Mouse (Mus musculus): Measurements from ENCODE around the gene Gabarap.
"Not testable (repeated sequence)": the region's sequence is repeated elsewhere in the genome, so short reads cannot be mapped to it uniquely, and the experiment has no call there.

The Gabarap gene

DNA sequence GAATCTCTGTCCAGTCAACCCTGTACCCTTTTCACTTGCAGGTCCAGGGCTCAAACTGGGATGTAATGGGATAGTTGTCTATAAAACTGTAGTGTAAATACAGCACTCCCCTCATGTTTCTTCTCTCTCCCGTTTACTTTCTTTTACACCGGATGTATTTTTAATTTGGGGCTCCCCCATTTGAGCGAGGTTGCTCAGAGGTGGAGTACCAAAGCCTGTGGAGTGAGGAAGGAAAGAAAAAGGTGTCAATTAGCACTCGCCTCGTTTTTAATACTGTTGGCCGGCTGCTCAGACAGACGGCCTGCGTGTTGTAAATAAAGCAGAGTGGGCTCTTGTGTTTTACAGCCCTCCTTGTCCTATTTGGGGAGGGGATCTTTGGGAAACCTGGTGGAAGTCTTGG lies 8.7 kb downstream of the Gabarap start:
- DNase-seq (ENCODE audit: low spot score) = no peak

DNA sequence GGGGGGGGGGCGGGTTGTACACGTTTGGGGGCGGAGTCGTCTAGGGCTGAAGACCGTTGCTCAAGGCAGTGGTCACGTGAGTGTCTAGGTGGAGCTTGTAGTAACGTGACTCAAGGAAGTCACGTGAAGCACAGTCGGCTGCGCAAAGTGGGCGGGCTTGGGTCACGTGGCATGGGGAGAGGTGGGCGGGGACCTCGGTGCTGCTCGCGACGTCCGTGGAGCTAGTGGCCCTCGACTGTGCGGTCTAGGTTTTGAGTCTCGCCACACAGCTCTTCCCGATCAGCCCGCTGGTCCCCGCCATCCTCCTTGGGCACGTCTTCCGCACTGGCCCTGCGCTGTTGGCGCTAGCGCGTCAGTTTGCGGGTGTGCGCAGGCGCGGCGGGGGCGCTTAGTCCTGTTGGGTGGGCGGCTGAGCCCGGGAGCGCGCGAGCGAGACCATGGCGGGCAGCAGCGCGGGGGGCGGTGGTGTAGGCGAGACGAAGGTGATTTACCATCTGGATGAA lies 9.5 kb downstream of the Gabarap start, which contains the start of gene Dvl2:
TSS of gene Dvl2 (plus strand) at position 200 of the 503 bp plus-strand sequence.
- peak; percentile 97 for DNase-seq (ENCODE audit: low spot score)

DNA sequence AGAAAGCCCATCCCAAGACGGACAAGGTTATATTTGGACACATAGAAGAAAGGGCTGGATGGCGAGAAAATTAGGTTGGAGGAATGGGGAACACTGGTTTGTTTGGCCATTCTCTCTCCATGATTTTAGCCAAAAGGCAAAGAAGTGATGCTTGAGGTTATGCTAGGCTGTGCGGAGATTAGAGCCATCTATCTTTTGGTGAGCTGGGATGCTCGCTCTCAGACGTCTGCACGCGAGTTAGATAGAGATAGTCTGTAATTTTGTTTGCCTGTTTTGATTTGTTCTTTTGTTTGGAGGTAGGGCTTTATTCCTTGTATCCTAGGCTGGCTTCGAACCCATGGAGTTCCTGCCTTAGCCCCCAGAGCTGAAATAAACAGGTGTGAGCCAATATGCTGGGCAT lies 10.2 kb downstream of the Gabarap start:
- no peak for DNase-seq (ENCODE audit: low spot score)

DNA sequence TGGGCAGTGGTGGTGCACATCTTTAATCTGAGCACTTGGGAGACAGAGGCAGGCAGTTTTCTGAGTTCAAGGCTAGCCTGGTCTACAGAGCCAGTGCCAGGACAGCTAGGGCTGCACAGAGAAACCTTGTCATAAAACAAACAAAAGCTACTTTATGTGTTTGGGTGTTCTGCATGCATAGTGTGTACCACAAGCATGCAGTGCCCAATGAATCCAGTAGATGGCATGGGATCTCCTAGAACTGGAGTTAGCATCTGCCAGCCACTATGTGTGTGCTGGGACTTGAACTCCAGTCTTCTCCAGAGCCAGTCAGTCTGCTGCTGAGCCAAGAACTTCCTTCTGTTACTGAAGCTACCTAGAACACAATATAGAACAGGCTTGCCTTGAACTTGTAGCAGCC lies 10.9 kb downstream of the Gabarap start:
- DNase-seq (ENCODE audit: low spot score) = no peak

DNA sequence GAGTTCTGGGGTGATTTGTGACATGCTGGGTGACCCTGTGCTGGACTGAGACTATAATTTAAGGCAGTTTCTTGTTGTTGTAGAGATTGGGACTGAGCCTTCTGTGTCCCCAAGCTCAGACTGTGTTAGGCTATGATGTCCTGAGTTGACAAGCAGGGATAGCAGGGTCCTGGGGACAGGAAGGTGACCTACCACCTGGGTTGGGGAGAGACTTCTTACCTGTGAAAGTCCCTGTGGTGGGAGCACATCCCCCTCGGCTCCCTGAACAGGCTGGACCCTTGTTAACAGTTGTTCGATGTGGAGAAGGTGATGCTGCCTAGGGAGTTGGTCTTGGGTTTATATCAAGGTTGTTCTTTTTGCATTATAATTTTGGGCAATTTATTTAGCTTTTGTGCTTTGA lies 11.5 kb downstream of the Gabarap start:
- no peak for DNase-seq (ENCODE audit: low spot score)

DNA sequence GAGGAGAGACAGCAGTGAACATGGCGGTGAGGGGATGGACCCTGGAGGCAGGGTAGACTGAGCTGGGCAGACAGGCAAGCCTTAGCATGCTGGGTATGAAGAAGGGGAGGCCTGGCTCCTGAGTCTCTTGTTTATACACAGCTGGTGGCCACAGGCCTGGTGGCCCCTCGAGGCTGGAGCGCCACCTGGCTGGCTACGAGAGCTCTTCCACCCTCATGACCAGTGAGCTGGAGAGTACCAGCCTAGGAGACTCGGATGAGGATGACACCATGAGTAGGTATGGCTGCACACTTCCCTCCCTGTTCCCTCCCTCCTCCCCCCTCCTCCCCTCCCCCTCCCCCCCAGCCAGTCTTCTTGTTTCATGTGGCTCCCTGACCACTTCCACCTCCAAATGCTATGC lies 14.6 kb downstream of the Gabarap start:
- no peak for DNase-seq (ENCODE audit: low spot score)

DNA sequence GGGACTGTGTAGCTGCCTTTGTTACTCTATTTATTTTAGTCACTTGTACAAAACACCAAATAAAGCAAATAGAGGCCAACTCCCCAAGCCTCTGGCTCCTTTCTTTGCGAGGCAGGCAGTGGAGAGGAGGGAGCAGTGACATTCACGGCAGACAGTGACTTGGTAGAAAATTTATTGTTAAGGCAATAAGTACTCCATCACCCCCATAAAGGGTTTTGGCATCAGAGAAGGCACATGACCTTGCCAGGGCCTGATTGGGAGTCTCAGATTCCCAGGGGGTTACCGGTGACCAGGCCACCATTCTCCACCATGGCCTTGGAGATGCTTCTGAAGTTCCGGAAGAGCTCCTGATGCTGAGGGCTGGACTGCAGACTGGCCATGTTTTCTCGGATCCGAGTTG lies 19.1 kb downstream of the Gabarap start:
- DNase-seq (ENCODE audit: low spot score) = no peak

DNA sequence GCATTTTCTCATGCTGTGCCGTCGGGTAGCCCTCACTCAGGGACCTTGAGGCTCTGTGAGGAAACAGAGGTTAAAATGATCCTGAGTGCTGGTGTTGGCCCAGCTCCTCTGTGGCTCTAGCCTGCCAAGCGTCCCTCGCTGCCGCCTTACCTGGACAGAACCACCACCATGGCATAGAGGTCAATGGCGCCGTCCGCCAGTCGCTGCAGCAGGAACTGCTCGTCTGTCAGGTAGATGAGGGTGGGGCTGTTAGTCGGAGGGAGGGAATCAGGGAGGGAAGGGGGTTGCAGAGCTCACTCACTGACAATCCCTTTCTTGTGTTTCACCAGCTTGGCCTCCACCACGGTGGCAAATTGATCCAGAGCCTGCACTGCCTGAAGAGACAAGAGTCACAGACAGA lies 19.6 kb downstream of the Gabarap start:
- DNase-seq (ENCODE audit: low spot score) = no peak

DNA sequence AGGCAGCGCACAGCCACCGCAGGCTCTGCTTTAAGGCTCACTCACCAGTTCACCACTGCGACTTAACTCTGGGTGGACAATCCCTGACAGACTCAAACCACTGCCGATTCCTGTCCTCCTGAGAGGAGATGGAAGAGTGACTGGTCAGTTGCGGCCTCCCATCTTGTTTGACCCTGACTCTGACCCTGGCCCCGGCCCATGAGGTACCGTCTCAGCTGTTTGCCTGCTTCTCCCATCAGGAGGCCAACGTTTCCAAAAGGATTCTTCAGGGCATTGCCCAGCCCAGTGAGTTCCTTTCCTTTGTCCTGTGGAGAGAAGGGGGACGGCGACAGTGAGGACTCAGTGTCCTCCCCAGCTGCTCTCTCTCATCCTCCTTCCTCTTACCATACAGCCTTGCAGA lies 20.0 kb downstream of the Gabarap start:
- DNase-seq (ENCODE audit: low spot score) = no peak

DNA sequence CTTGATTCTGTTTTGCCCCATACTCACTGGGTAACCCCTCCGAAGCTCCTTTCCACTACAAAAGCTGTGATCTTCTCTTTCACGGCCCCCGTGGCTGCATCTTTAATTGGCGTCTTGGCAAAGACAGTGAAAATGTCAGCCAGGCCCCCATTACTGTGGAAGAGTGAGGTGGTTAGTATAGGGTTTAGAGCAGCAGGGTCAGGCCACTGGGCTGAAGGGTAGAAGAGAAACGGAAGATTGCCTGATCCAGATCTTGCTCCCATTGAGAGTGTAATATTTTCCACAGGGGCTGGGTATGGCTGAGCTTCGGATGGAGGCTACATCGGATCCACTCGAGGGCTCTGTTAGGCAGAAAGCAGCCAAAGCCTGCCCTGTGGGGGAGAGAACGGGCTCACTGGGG lies 22.0 kb downstream of the Gabarap start:
- DNase-seq (ENCODE audit: low spot score) = no peak

DNA sequence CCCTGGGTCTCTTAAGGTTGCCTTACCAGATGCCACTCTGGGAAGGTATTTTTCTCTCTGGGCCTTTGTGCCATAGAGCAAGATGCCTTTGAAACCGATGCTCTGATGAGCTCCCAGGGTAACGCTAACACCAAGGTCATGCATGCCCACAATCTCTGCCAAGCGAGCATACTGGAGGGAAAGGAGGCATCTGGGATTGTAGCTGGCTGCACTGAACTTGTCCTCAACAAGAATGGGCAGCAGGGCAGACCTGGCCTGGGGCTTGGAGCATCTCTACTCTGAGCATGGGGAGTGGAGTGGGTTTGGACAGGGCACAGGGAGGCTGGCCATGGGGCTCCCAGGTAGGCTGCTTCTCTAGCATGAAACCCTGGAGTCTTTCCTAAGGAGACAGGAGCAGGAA lies 22.5 kb downstream of the Gabarap start:
- DNase-seq (ENCODE audit: low spot score) = no peak

DNA sequence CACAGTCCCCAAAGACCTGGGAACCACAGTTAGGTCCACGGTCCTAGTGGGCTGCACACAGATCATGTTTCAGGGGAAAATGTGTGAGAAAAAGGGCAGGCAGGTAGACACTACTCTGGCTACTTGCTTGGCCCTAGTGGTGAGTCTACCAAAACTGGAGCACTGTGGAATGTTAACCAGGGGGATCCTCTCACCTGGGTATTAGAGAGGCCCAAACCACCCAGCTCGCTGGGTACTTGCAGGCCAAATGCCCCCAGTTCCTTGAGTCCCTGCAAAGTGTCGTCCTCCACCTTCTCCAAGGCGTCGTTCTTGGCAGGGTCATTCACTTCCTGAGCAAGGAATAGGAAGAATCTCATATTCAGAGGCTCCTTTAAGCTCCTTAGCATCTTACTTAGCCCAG lies 23.1 kb downstream of the Gabarap start:
- no peak for DNase-seq (ENCODE audit: low spot score)

DNA sequence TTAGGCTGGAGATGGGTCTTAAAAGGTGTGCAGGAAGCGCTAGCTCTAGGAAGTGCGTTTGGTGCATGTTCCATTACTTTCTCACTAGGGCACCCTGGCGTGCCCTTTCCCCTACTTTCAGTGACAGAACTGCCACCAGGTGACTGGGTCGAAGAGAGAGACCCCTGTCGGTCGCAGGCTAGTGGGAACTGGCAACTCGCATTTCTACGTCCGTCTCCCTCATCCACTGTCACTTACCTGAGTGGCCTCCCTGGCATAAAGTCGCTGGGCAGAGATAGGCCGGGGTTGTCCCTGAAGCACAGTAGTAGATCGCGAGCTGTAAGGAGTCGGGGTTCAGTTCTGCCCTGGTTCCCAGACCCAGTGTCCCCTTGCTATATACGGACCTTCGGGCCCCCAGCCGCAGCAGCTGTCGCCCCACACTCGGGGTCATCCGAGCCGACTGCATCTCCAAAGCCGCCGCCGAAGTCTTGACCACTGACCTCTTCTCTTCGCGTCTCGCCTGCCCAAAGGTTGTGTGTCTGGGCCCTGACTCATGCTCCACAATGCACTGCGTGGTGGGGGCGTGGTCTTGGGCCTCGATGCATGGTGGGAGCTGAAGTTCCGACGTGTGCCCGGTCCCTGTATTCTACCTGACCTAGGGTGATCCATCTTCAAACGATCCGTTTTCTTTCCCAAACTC lies 24.1 kb downstream of the Gabarap start, which contains the start of gene Acadvl:
TSS of gene Acadvl (minus strand) at position 532 of the 679 bp plus-strand sequence.
- DNase-seq (ENCODE audit: low spot score) = peak; percentile 91

DNA sequence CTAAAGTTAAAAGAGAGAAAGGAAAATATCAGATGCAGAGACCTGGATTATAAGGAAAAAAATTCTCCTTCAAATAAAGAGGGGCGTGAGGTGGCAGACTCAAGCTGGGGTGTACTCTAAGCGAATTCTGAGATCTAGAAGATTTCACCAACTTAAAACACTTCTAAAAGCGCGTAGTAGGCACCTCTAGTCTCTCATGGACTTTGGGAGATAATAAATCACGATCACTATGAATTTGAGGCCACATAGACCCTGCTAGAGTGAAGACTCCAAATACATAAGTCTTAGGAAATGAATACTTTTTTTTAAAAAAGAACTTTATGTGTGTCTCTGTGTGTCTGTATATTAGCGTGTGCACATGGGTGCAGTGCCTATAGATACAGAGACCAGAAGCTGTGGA lies 24.7 kb downstream of the Gabarap start:
- DNase-seq (ENCODE audit: low spot score) = no peak

DNA sequence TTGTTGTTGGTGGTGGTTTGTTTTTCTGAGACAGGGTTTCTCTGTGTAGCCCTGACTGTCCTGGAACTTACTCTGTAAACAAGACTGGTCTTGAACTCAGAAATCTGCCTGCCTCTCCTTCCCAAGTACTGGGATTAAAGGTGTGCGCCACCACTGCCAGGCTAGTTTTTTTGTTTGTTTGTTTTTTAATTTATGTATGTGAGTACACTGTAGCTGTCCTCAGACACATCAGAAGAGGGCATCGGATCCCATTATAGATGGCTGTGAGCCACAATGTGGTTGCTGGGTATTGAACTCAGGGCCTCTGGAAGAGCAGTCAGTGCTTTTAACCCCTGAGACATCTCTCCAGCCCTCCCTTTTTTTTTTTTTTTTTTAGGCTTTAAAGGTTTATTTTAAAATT lies 25.2 kb downstream of the Gabarap start:
- DNase-seq (ENCODE audit: low spot score) = not testable (repeated sequence)

DNA sequence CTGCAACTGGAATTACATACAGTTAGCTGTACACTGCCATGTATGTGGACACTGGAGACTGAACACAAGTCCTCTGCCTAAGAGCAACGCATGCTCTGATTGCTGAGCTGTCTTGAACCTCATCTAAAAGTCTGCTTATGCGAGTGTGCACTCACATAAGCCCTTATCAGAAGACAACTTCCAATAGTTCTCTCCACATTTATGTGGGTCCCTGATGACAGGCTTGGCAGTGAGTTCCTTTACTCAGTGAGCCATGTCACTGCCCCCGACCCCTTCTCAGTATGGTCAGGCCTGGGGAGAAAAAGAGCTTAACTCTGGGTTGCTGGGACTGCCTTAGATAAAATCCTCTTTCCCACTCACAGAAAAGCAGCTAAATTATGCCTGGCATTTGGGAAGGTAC lies 25.7 kb downstream of the Gabarap start, which contains the start of gene Dlg4:
TSS of gene Dlg4 (plus strand) at position 274 of the 400 bp plus-strand sequence.
- DNase-seq (ENCODE audit: low spot score) = no peak

DNA sequence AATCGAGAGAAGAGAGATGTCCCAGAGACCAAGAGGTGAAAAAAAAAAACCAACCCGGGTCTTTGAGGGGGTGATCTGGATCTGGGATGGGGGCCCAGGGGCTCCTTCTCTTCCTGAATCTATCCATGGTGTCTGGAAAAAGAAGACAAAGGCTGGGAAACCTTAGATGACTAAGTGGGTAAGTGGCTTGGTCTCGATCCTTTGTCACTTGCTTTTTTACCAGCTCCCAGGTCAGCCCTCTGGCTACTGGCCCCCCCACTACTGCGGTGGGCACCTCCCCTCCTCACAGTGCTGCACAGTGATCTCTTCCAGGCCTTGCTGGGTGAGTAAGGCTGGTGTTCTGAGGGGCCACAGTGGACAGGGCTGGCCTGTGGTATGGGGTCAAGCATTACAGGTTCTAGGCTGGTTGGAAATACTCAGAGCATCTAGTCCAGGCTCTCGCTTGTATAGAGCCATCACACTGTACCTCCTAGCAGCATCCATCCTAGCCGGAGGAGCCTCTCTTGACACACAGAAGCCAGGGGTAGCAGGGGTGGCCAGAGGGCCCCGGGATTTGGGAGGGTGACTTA lies 26.3 kb downstream of the Gabarap start:
- DNase-seq (ENCODE audit: low spot score) = no peak

DNA sequence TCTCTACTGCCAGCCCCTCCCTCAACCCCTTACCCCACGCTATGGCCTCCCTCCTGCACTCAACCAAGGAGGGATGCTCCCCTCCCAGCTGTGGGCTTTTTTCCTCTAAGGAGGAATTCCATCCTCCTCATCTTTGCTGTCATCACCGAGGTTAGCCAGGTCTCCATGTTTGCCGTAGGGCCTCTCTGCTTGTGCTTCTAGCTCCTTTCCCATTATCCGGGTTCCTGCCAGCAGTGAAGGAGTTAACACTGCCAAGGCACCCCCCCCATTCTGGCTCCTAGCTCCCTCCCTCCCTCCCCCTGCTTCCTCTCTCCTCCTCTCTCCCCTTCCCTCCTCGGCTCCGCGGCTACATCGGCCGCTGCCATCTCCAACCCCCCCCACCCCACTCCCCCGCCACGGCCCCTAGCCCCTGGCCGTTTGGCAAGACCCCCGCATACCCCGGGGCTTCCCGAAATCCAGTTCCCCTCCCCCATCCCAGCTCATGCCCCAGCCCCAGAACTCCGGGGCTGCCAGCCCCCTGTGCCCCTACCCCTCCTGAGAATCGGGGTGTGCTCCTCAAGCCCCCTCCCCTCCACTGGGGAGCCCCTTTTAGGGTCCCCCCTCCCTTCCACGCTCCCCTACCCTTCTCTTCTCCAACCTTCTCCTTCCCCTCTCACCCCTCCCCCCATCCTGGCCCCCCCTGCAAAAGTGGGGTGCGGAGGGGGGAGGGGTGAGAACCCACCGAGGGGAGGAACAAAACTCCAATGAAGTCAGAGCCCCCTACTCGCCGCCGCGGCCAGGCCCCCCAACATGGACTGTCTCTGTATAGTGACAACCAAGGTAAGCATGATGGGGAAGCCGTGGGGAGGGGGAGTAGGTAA lies 27.4 kb downstream of the Gabarap start:
- DNase-seq (ENCODE audit: low spot score) = peak; percentile 55

DNA sequence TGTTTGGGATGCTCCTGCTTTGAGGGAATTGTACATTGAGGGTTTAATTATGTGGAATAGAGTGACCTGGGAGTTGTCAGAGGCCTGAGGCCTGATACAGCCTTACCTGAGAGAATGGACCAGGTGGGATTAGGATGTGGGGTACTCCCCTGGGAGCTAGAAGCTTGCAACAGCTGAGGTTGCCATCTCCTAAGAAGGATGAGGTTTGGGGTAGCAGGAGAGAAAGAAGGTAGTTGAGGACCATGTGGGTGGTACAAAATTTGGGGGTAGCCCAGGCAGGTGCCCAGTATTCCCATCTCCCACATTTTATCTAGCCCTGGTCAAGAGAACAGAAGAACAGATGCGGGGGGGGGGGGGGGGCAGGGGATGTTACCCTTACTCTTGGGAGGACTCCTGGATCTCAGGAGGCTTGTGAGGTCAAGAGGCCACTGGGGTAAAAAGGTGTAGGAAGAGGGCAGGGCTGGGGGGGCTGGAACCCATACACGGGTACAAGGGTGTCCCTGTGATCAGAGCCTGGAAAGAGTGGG lies 28.6 kb downstream of the Gabarap start:
- DNase-seq (ENCODE audit: low spot score) = no peak

DNA sequence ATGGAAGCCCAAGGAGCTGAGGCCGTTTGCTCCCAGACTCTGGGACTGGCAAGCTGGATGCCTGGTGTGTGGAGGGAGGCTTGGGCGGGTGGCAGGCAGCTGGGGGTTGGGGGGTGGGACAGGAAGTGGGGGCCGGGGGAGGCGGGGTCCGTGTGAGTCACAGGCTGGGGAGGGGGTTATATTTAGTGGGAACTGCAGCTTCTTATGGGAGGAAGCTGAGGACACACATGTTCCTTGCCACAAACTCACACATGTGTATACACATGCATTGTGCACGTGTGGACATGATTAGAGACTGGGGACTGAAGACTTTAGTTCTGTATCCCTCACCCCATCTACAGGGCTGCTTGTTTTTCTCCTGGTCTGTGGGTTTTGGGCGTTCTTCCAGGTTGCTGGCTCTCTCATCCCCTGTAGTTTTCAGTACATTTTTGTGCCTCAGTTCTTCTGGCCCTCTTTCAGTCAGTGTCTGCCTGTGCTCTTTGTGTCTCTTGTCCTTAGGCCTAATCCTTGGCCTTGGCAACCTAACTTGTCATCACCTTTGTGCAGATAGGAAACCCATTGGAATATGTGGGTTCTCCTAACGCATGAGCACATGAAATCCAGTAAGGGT lies 29.2 kb downstream of the Gabarap start:
- no peak for DNase-seq (ENCODE audit: low spot score)

DNA sequence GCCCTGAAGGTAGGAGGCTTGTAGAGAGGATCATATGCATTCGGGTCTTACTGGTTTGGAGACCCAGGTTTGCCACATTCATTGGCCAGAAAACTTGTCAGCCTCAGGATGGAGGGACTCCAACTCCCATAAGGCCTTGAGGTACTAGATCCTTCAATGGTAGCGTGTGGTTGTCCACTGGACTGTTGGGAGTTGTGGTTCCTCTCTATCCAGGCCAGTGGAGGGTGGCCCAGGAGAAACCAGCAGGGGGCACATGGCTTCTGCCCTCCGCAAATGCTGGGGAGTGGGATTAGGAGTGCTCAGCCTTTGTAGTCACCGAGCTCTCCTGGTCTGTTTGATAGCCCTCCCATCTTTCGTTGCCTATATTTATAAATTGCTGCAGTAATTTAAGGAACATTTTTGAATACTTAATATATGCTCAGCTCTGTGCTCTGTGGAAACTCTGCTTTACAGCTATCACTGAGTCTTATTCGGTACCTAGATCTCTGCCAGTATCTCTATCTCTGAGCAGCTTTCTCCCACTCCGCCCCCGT lies 29.9 kb downstream of the Gabarap start:
- DNase-seq (ENCODE audit: low spot score) = peak; percentile 79

Measured in yolk sac, embryonic 10.5 days (tissue).